Mouse (Mus musculus) macrophage (primary cell): ENCODE measurements around the gene Rpl15. TPM values are rescaled to one million over a fixed set of nuclear protein-coding genes. Genes with fewer than 3 reads are reported as not detected.
"Not testable (repeated sequence)": the region's sequence is repeated elsewhere in the genome, so short reads cannot be mapped to it uniquely, and the experiment has no call there.

Experiments used
- H3K27ac ChIP-seq: fragments of 350-480 bp; formaldehyde crosslinking; 2 replicates; pipeline ENCODE4 v1.9.0; 2021
- H3K36me3 ChIP-seq: fragments of 350-480 bp; formaldehyde crosslinking; 2 replicates; pipeline ENCODE4 v1.9.0; 2021; ENCODE audit errors: inconsistent target
- H3K4me3 ChIP-seq: fragments of 350-480 bp; formaldehyde crosslinking; 2 replicates; pipeline ENCODE4 v1.9.0; 2021; ENCODE audit errors: inconsistent target
- H3K79me2 ChIP-seq: fragments of 350-480 bp; formaldehyde crosslinking; 2 replicates; pipeline ENCODE4 v1.9.0; 2021; ENCODE audit errors: inconsistent target
- WGBS: methylation state at CpG from one replicate; pipeline ENCODE4 v1.1.7; 2026; ENCODE audit warnings: inconsistent platforms; ENCODE audit not compliant: missing documents; 5-methylcytosine and 5-hydroxymethylcytosine counted together
- polyA plus RNA-seq: library from polyadenylated mRNA; stranded (reverse); fragments of 250-400 nt; gene quantifications from 3 replicates; pipeline ENCODE4 v1.2.4, GENCODE M21; 2018; ENCODE audit warnings: inconsistent platforms

The Rpl15 gene
- polyA plus RNA-seq, 1 experiment from 2014 or later: 300 TPM

- peaks cover 7% of the 10 kb centered on the region for H3K36me3 ChIP-seq
- H3K79me2 ChIP-seq: peaks cover 16% of the 10 kb centered on the region; the same call in 1 of the 2 replicates
- H3K4me3 ChIP-seq: no peak overlapping the region
- WGBS: 82% methylated on average over 2 of the region's 2 CpGs
- H3K27ac ChIP-seq: no peak overlapping the region
These were observed 13.4 kb upstream of the Rpl15 start for GRCm38 (mm10) chr14:18284581-18284980.

GRCm38 (mm10) chr14:18280375-18280774 lies 9.2 kb upstream of the Rpl15 start:
- Histone ChIP-seq H3K36me3 (peaks cover 30% of the 10 kb centered on the region), H3K4me3 (no peak overlapping the region), H3K27ac (no peak overlapping the region), H3K79me2 (no peaks in the 10 kb centered on the region)
- WGBS: 93% methylated on average over 5 of the region's 5 CpGs

GRCm38 (mm10) chr14:18274526-18274925 lies 3.3 kb upstream of the Rpl15 start:
- no peak overlapping the region for H3K4me3 ChIP-seq
- peaks cover 12% of the 10 kb centered on the region for H3K79me2 ChIP-seq
- H3K27ac ChIP-seq: no peak overlapping the region
- peaks cover 23% of the 10 kb centered on the region for H3K36me3 ChIP-seq
- 100% methylated on average over 1 of the region's 1 CpGs for WGBS

GRCm38 (mm10) chr14:18271666-18272065 lies 475 bp upstream of the Rpl15 start:
- 14% methylated on average over 7 of the region's 7 CpGs for WGBS
- peak overlapping the region; percentile 66 for H3K4me3 ChIP-seq
- peaks cover 22% of the 10 kb centered on the region for H3K79me2 ChIP-seq
- H3K27ac ChIP-seq: peak overlapping the region; percentile 52
- H3K36me3 ChIP-seq: peaks cover 11% of the 10 kb centered on the region; the same call in 1 of the 2 replicates

GRCm38 (mm10) chr14:18269947-18270528 lies 1.2 kb downstream of the Rpl15 start:
- WGBS: 2% methylated on average over 14 of the region's 24 CpGs
- peak overlapping the region; percentile 51 for H3K27ac ChIP-seq

GRCm38 (mm10) chr14:18263427-18263826 lies 7.8 kb downstream of the Rpl15 start:
- Histone ChIP-seq H3K4me3 (no peak overlapping the region), H3K36me3 (peaks cover 11% of the 10 kb centered on the region; the same call in 1 of the 2 replicates), H3K27ac (no peak overlapping the region), H3K79me2 (peaks cover 3% of the 10 kb centered on the region; the same call in 1 of the 2 replicates)
- 40% methylated on average over 4 of the region's 4 CpGs for WGBS

More at GRCm38 (mm10) chr14:18269947-18270528, 1.2 kb downstream of the Rpl15 start:
- Histone ChIP-seq H3K4me3 (peak overlapping the region; percentile 75), H3K79me2 (peaks cover 22% of the 10 kb centered on the region), H3K36me3 (peaks cover 11% of the 10 kb centered on the region; the same call in 1 of the 2 replicates)

- Histone ChIP-seq H3K27ac (no peak overlapping the region), H3K79me2 (no peaks in the 10 kb centered on the region), H3K4me3 (no peak overlapping the region), H3K36me3 (no peaks in the 10 kb centered on the region)
- WGBS: 96% methylated on average over 3 of the region's 3 CpGs
These were observed 10.0 kb downstream of the Rpl15 start for GRCm38 (mm10) chr14:18261203-18261602.

GRCm38 (mm10) chr14:18242638-18243130 lies 28.5 kb downstream of the Rpl15 start:
- peaks cover 3% of the 10 kb centered on the region for H3K79me2 ChIP-seq
- no peaks in the 10 kb centered on the region for H3K36me3 ChIP-seq
- 89% methylated on average over 21 of the region's 21 CpGs for WGBS
- H3K27ac ChIP-seq: no peak overlapping the region
- H3K4me3 ChIP-seq: no peak overlapping the region

GRCm38 (mm10) chr14:18241786-18242185 lies 29.4 kb downstream of the Rpl15 start:
- Histone ChIP-seq H3K4me3 (no peak overlapping the region), H3K27ac (no peak overlapping the region), H3K36me3 (no peaks in the 10 kb centered on the region), H3K79me2 (peaks cover 12% of the 10 kb centered on the region)
- WGBS: 93% methylated on average over 4 of the region's 4 CpGs

GRCm38 (mm10) chr14:18240132-18240531 lies 31.1 kb downstream of the Rpl15 start:
- Histone ChIP-seq H3K4me3 (no peak overlapping the region), H3K27ac (no peak overlapping the region), H3K79me2 (peaks cover 29% of the 10 kb centered on the region), H3K36me3 (no peaks in the 10 kb centered on the region)
- WGBS: 80% methylated on average over 7 of the region's 7 CpGs

GRCm38 (mm10) chr14:18238750-18239731 lies 32.1 kb downstream of the Rpl15 start, which contains the start of gene Nr1d2:
Gene Nr1d2 (minus strand): TSS chr14:18239127.
- Histone ChIP-seq H3K36me3 (no peaks in the 10 kb centered on the region), H3K27ac (peak within 1 kb of the TSS; percentile 73), H3K4me3 (peak within 1 kb of the TSS; percentile 57), H3K79me2 (peaks cover 31% of the 10 kb centered on the region)
- under 1% methylated on average over 63 of the region's 66 CpGs for WGBS

GRCm38 (mm10) chr14:18238131-18238749 lies 33.0 kb downstream of the Rpl15 start:
- Histone ChIP-seq H3K36me3 (no peaks in the 10 kb centered on the region), H3K79me2 (peaks cover 33% of the 10 kb centered on the region), H3K4me3 (peak overlapping the region; percentile 57), H3K27ac (peak overlapping the region; percentile 73)
- WGBS: under 1% methylated on average over 57 of the region's 71 CpGs

- peaks cover 42% of the 10 kb centered on the region for H3K79me2 ChIP-seq
- H3K4me3 ChIP-seq: peak overlapping the region; percentile 57; the same call in 1 of the 2 replicates
- WGBS: 61% methylated on average over 4 of the region's 4 CpGs
These were observed 33.8 kb downstream of the Rpl15 start for GRCm38 (mm10) chr14:18237381-18237780.

GRCm38 (mm10) chr14:18236496-18237235 lies 34.5 kb downstream of the Rpl15 start:
- not testable (repeated sequence) for H3K4me3 ChIP-seq
- 84% methylated on average over 2 of the region's 2 CpGs for WGBS

More at GRCm38 (mm10) chr14:18237381-18237780, 33.8 kb downstream of the Rpl15 start:
- no peaks in the 10 kb centered on the region for H3K36me3 ChIP-seq
- H3K27ac ChIP-seq: peak overlapping the region; percentile 73; the same call in 1 of the 2 replicates

More at GRCm38 (mm10) chr14:18236496-18237235, 34.5 kb downstream of the Rpl15 start:
- H3K79me2 ChIP-seq: peaks cover 49% of the 10 kb centered on the region
- not testable (repeated sequence) for H3K27ac ChIP-seq, H3K36me3 ChIP-seq
